Mouse (Mus musculus): ENCODE measurements at regions not wholly inside any gene's neighbourhood (a gene's known extent, or its start where the extent isn't known, plus 50 kb on each side); places are given as distances from the start of the nearest gene placed in this dataset.
"Not testable (repeated sequence)": the region's sequence is repeated elsewhere in the genome, so short reads cannot be mapped to it uniquely, and the experiment has no call there.

- ATAC-seq: no peak
- no peaks in the 10 kb centered on the region for H3K4me1 ChIP-seq (replicated peaks; ENCODE audit: control insufficient read depth, insufficient read depth, low read length)
- no peak overlapping the region for H3K9ac ChIP-seq (replicated peaks; ENCODE audit: low read depth, low read length)
- no peaks in the 10 kb centered on the region for H3K36me3 ChIP-seq (ENCODE audit: control insufficient read depth, insufficient read depth)
- H3K4me2 ChIP-seq (ENCODE audit: low read length): no peak overlapping the region
- no peak overlapping the region for H3K4me3 ChIP-seq (replicated peaks; ENCODE audit: low read length)
- no peaks in the 10 kb centered on the region for H3K27me3 ChIP-seq (replicated peaks; ENCODE audit: control insufficient read depth, insufficient read depth, low read length)
- WGBS: 76% methylated on average over 3 of the region's 3 CpGs
- no peaks in the 10 kb centered on the region for H3K9me3 ChIP-seq (ENCODE audit: control insufficient read depth, low read length)
- H3K27ac ChIP-seq (ENCODE audit: low read length): no peak overlapping the region
Measured at GRCm38 (mm10) chr17:4884761-4885160, 109.4 kb upstream of the Arid1b start.

DNA sequence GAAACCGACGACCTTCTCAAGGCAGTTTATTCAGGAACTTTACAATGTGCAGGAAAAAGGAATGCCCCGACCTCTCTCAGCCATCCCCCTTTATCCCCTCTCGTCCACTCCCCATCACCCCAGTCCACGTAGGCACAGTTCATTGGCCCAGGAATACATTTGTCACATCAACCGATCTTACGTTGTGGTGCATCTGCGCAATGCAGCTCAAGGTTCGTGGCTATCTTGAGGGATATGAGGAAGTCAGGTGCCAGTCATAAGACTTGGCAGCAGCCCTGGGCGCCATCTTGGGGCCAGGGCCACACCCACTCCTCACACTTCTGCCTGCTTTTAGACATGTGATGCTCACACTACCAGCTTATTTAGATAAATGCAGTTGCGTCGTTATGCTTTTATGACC, 106.8 kb upstream of the Arid1b start:
- H3K4me3 ChIP-seq (replicated peaks; ENCODE audit: low read length); H3K4me1 ChIP-seq (replicated peaks; ENCODE audit: control insufficient read depth, insufficient read depth, low read length); H3K9me3 ChIP-seq (ENCODE audit: control insufficient read depth, low read length); H3K4me2 ChIP-seq (ENCODE audit: low read length); H3K27ac ChIP-seq (ENCODE audit: low read length); H3K27me3 ChIP-seq (replicated peaks; ENCODE audit: control insufficient read depth, insufficient read depth, low read length); H3K36me3 ChIP-seq (ENCODE audit: control insufficient read depth, insufficient read depth); ATAC-seq; H3K9ac ChIP-seq (replicated peaks; ENCODE audit: low read depth, low read length): not testable (repeated sequence)
- WGBS: 88% methylated on average over 12 of the region's 12 CpGs

DNA sequence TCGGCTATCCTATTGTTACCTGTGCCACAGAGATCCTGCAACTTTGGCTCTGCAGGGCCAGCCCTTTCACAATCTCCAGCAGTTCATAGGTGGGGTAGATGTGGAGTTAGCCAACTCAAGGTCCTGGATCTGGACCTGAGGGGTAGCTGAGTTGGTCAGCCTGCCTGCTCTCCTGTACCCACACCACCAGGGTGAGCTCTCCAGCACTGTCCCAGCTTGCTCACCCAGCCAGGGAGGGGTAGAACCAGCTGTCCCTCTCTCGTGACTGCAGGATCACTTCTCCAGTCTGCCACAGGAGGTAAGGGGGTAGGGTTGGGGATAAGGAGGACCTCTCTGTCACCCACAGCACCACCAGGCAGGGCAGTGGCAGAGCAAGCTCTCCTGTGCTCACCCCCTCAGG, 104.6 kb upstream of the Arid1b start:
- WGBS: 71% methylated on average over 2 of the region's 2 CpGs
- H3K36me3 ChIP-seq (ENCODE audit: control insufficient read depth, insufficient read depth): no peaks in the 10 kb centered on the region

DNA sequence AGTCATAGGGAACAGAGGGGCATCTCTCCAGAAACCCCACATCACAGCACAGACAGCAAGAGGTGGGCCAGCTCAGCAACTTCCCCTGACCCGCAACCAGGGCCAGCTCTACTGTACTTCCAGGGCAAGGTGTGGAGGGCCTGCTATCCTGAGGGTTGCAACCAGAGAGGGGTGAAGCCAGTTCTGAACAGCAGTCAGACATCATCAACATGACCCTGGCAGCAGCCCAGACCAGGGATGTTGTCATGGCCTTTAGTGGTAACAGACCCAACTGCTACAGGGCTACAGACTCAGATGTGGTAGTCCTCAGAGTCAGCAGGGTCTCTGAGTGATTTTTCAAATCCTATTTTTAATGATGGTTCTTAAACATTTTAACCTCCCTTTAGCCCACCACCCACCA, 104.0 kb upstream of the Arid1b start:
- no peaks in the 10 kb centered on the region for H3K4me1 ChIP-seq (replicated peaks; ENCODE audit: control insufficient read depth, insufficient read depth, low read length)
- no peak overlapping the region for H3K9ac ChIP-seq (replicated peaks; ENCODE audit: low read depth, low read length)
- no peaks in the 10 kb centered on the region for H3K27me3 ChIP-seq (replicated peaks; ENCODE audit: control insufficient read depth, insufficient read depth, low read length)
- no peak overlapping the region for H3K4me2 ChIP-seq (ENCODE audit: low read length)
- no peak for ATAC-seq
- H3K36me3 ChIP-seq (ENCODE audit: control insufficient read depth, insufficient read depth): no peaks in the 10 kb centered on the region
- WGBS: 95% methylated on average over 1 of the region's 1 CpGs
- no peak overlapping the region for H3K27ac ChIP-seq (ENCODE audit: low read length)
- no peaks in the 10 kb centered on the region for H3K9me3 ChIP-seq (ENCODE audit: control insufficient read depth, low read length)
- H3K4me3 ChIP-seq (replicated peaks; ENCODE audit: low read length): no peak overlapping the region

More for the DNA sequence above, 104.6 kb upstream of the Arid1b start:
- Histone ChIP-seq H3K4me1 (replicated peaks; ENCODE audit: control insufficient read depth, insufficient read depth, low read length) (no peaks in the 10 kb centered on the region), H3K9me3 (ENCODE audit: control insufficient read depth, low read length) (no peaks in the 10 kb centered on the region), H3K27me3 (replicated peaks; ENCODE audit: control insufficient read depth, insufficient read depth, low read length) (no peaks in the 10 kb centered on the region), H3K27ac (ENCODE audit: low read length) (no peak overlapping the region), H3K4me2 (ENCODE audit: low read length) (no peak overlapping the region), H3K4me3 (replicated peaks; ENCODE audit: low read length) (no peak overlapping the region), H3K9ac (replicated peaks; ENCODE audit: low read depth, low read length) (no peak overlapping the region)
- no peak for ATAC-seq

DNA sequence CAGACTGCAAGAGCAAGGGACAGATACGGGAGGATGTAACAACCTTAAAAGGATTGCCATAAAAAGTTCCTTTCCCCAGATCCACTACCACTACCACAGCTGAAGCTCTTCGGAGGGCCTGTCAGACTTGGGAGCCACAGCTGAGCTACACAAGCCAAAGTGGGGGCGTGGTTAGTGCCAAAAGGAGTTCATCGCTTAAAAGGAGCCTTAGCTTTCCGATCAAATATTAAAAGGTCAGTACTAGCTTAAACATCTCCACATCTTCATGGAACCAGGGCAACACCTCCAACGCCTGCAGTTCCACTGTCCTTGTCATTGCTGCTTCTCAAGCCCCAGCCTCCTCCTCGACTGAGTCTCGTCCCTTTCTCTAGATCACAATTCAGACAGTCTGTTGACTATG, 102.6 kb upstream of the Arid1b start:
- H3K9ac ChIP-seq (replicated peaks; ENCODE audit: low read depth, low read length): no peak overlapping the region
- no peak overlapping the region for H3K4me3 ChIP-seq (replicated peaks; ENCODE audit: low read length)
- H3K4me1 ChIP-seq (replicated peaks; ENCODE audit: control insufficient read depth, insufficient read depth, low read length): no peaks in the 10 kb centered on the region
- H3K36me3 ChIP-seq (ENCODE audit: control insufficient read depth, insufficient read depth): no peaks in the 10 kb centered on the region
- no peaks in the 10 kb centered on the region for H3K9me3 ChIP-seq (ENCODE audit: control insufficient read depth, low read length)
- H3K27me3 ChIP-seq (replicated peaks; ENCODE audit: control insufficient read depth, insufficient read depth, low read length): no peaks in the 10 kb centered on the region
- H3K4me2 ChIP-seq (ENCODE audit: low read length): no peak overlapping the region
- WGBS: 91% methylated on average over 8 of the region's 8 CpGs
- ATAC-seq: no peak
- no peak overlapping the region for H3K27ac ChIP-seq (ENCODE audit: low read length)

GRCm38 (mm10) chr17:4894756-4895330, 99.3 kb upstream of the Arid1b start:
- not testable (repeated sequence) for H3K27ac ChIP-seq (ENCODE audit: low read length); H3K4me3 ChIP-seq (replicated peaks; ENCODE audit: low read length); H3K4me1 ChIP-seq (replicated peaks; ENCODE audit: control insufficient read depth, insufficient read depth, low read length); H3K36me3 ChIP-seq (ENCODE audit: control insufficient read depth, insufficient read depth); ATAC-seq; H3K9me3 ChIP-seq (ENCODE audit: control insufficient read depth, low read length); H3K4me2 ChIP-seq (ENCODE audit: low read length); H3K27me3 ChIP-seq (replicated peaks; ENCODE audit: control insufficient read depth, insufficient read depth, low read length); H3K9ac ChIP-seq (replicated peaks; ENCODE audit: low read depth, low read length)
- WGBS: 93% methylated on average over 10 of the region's 10 CpGs

DNA sequence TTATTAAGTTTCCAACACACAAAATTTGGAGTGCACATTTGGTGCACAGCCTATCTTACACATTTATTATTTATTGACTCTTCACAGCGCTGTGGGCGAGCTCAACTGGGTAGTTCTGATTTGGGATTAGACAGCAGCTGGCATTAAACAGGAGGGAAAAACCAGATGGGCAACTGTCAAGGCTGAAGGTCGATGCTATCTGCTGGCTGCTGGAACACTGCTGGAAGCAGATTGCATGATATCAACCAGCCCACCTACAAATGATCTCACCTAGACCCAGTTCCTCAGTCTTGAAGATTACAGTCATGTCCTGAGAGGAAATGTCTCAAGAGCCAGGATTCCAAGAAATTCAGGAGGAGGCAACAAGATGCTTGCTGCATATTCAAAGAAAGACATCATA, 91.0 kb upstream of the Arid1b start:
- WGBS: 81% methylated on average over 3 of the region's 3 CpGs
- Histone ChIP-seq H3K36me3 (ENCODE audit: control insufficient read depth, insufficient read depth) (no peaks in the 10 kb centered on the region), H3K4me3 (replicated peaks; ENCODE audit: low read length) (no peak overlapping the region), H3K9ac (replicated peaks; ENCODE audit: low read depth, low read length) (no peak overlapping the region), H3K4me1 (replicated peaks; ENCODE audit: control insufficient read depth, insufficient read depth, low read length) (peaks cover 7% of the 10 kb centered on the region), H3K27ac (ENCODE audit: low read length) (no peak overlapping the region), H3K9me3 (ENCODE audit: control insufficient read depth, low read length) (no peaks in the 10 kb centered on the region), H3K27me3 (replicated peaks; ENCODE audit: control insufficient read depth, insufficient read depth, low read length) (no peaks in the 10 kb centered on the region), H3K4me2 (ENCODE audit: low read length) (no peak overlapping the region)
- no peak for ATAC-seq

DNA sequence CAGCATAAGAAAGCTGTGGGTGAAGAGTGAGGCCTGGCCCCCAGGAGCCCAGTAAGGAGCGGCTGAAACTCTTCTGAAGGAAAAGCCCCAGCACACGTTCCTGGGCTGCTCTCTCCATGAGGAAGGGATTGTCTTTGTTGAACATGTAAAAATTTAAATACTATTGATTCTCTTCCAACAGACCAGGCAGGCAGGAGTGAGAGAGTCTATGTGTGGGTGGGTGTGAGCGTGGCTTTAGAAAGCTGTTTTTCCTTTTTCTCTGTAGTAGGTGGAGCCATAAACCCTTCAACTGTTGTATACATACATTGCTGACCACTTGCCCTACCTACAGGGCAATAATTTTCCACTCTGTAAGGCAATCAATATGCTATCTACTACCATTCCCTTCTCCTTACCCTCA, 87.6 kb upstream of the Arid1b start:
- Histone ChIP-seq H3K27ac (ENCODE audit: low read length) (peak overlapping the region; percentile 97), H3K9me3 (ENCODE audit: control insufficient read depth, low read length) (no peaks in the 10 kb centered on the region), H3K4me1 (replicated peaks; ENCODE audit: control insufficient read depth, insufficient read depth, low read length) (peaks cover 10% of the 10 kb centered on the region), H3K36me3 (ENCODE audit: control insufficient read depth, insufficient read depth) (no peaks in the 10 kb centered on the region), H3K9ac (replicated peaks; ENCODE audit: low read depth, low read length) (0 out of 2 replicates have a peak overlapping the region, but pooled peaks have one; percentile 21), H3K4me3 (replicated peaks; ENCODE audit: low read length) (no peak overlapping the region), H3K4me2 (ENCODE audit: low read length) (peak overlapping the region; percentile 52), H3K27me3 (replicated peaks; ENCODE audit: control insufficient read depth, insufficient read depth, low read length) (no peaks in the 10 kb centered on the region)
- 15% methylated on average over 3 of the region's 3 CpGs for WGBS
- ATAC-seq: peak; percentile 9

DNA sequence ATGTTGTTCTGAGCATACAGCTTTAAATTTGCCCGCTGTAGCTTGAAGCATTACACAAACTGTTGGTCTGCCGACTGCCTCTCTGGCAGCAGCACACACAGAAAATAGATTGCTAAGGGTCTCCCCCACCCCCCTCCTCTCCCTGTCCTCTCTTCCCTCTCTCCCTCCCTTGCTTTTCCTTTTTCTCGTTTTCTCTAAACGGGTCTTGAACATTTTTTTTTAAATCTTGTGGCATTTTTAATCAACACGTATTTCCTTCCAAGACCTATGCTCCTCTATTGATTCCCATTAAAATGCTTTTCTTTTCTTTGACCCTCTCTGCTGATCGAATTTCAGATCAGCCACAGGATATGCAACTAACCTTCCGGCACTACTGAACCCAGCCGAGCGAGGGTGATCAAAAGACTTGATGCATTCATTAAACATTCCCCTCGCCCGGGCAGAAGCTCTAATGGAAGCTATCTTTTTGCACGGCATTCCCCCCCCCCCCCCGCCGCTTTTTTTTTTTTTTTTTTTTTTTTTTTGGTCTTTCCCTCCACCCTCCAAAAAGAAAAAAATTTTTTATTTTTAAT, 86.9 kb upstream of the Arid1b start:
- H3K9me3 ChIP-seq (ENCODE audit: control insufficient read depth, low read length): no peaks in the 10 kb centered on the region
- H3K4me1 ChIP-seq (replicated peaks; ENCODE audit: control insufficient read depth, insufficient read depth, low read length): peaks cover 10% of the 10 kb centered on the region
- peak overlapping the region; percentile 53 for H3K9ac ChIP-seq (replicated peaks; ENCODE audit: low read depth, low read length)
- H3K36me3 ChIP-seq (ENCODE audit: control insufficient read depth, insufficient read depth): no peaks in the 10 kb centered on the region
- peak; percentile 68 for ATAC-seq
- peak overlapping the region; percentile 97 for H3K27ac ChIP-seq (ENCODE audit: low read length)
- peak overlapping the region; percentile 52 for H3K4me2 ChIP-seq (ENCODE audit: low read length)
- no peaks in the 10 kb centered on the region for H3K27me3 ChIP-seq (replicated peaks; ENCODE audit: control insufficient read depth, insufficient read depth, low read length)
- H3K4me3 ChIP-seq (replicated peaks; ENCODE audit: low read length): peak overlapping the region; percentile 49
- under 1% methylated on average over 12 of the region's 14 CpGs for WGBS

Measured in forebrain, embryonic 16.5 days (tissue).